Mouse (Mus musculus): ENCODE results near the gene Nek2.

The Nek2 gene

DNA sequence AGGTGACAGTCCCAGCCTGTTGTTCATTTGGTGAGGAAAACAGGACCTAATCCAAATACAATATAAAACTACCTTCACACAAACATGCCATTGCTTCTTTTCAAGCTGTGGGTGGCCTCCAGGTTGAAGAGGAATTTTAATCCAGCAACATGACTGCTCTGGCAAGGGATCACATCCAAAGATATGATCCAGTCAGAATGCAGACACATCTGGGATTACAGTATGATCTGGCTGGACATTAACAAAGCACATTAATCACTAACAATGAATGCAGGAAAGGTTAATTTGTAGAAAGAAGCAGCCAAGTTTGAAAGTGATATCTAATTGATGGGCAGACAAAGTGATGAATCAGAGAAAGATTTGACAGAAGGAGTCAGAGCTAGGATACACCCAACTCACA, 36.9 kb downstream of the Nek2 start:
- DNase-seq (ENCODE audit: low spot score in 2 of 2): no peak

DNA sequence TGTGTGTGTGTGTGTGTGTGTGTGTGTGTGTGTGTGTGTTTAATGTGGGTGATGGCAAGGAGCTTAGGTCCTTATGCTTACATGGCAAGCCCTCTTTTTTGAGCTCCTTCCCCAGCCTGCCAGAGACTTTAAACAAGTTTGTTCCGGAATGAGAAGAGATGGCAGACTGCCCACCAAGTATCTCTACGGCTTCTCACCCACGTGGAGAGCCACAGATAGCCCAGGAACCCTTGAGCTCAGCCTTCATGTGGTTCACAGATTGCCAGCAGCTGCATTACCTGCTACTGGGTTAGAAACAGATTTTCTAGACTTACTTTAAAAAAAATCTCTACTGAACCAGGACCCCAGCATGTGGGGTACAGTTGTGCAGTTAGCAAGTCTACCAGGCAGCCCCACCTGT, 38.6 kb downstream of the Nek2 start:
- DNase-seq (ENCODE audit: low spot score in 2 of 2): no peak

- no peak for DNase-seq (ENCODE audit: low spot score in 2 of 2)
These were observed 40.0 kb downstream of the Nek2 start for GRCm38 (mm10) chr1:191861247-191861646.

DNA sequence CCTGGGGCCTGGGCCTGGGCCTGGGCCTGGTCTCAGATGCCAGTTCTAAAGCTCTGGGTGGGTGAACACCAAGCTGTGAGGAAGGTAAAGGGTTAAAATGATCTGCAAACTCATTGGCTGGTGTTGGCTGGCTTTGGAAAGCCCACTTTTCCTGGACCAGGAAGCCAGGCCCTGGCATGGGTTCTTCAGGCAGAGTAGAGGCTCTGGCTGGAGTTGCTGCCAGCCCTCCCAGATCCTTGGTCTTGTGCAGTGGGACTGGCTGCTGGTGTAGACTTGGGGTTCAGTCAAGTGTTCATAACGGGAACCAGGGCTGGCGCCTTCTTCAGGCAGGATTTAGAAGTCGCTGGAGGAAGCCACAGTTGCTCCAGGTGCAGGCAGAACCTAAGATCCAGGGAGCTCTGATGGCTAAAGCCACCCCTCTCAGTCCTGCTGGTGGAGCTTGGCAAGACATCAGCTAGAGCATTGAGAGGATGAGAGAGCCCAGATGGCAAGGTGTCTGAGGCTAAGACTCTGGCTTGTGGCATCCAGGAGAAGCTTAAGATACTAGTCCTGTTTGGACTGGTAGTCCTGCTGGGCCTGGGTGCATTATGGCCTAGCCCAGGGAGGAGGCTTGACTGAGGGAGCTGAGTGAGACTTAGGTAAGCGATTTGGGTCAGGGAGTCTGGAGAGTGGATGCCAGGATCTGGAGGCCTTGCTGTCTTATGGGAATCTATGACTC, 42.7 kb downstream of the Nek2 start:
- no peak for DNase-seq (ENCODE audit: low spot score in 2 of 2)

GRCm38 (mm10) chr1:191864551-191865027, 43.3 kb downstream of the Nek2 start:
- DNase-seq (ENCODE audit: low spot score in 2 of 2): no peak

DNA sequence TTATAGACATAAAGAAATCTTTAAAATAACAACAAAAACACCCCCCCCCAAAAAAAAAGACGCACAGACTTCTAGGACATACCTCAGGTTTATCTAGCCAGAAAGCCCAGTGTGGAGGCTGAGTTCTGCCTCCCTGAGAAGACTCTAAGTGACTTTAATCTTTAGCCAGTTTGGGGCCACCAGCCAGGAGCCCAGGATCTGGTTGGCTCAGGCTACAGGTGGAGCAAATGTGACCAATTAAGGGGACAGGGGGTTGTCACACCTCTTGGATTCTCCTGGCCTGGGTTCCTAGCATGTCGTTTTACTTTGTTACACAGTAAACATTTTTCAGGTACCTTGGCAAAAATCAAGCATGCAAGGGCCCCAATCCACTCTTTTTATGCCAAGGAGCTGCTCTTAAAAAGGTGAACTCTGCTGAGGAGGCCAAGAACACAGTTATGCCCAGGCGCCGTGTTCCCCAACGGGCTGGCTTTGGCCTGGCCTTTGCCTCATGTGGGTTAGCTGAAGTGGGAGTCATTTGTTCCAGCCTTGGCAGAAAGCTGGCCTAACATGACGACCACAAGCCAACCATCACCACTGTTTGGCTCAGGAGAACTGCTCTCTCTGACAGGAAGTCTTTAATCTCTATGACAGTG, 50.9 kb downstream of the Nek2 start:
- DNase-seq (ENCODE audit: low spot score in 2 of 2): no peak

DNA sequence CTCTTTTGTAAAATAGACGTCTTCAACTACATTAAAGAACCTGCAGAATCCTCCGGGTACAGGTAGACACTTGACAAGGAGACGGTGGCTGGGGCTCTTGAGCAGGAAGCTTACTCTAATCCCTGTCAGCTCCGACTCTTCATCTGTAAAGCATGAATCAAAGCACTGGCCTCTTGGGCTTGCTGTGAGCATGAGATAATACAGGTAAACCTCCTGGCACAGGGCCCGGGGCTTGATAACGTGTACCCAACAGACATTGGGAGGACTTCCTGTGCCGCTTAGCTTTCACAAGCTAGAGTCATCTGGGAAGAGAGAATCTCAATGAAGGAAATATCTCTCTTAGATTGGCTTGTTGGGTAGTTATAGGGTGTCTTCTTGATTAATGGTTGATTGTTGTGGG, 53.8 kb downstream of the Nek2 start:
- no peak for DNase-seq (ENCODE audit: low spot score in 2 of 2)

- no peak for DNase-seq (ENCODE audit: low spot score in 2 of 2)
These were observed 54.5 kb downstream of the Nek2 start for GRCm38 (mm10) chr1:191875683-191876305.

GRCm38 (mm10) chr1:191877681-191878080, 56.4 kb downstream of the Nek2 start:
- DNase-seq (ENCODE audit: low spot score in 2 of 2): no peak

DNA sequence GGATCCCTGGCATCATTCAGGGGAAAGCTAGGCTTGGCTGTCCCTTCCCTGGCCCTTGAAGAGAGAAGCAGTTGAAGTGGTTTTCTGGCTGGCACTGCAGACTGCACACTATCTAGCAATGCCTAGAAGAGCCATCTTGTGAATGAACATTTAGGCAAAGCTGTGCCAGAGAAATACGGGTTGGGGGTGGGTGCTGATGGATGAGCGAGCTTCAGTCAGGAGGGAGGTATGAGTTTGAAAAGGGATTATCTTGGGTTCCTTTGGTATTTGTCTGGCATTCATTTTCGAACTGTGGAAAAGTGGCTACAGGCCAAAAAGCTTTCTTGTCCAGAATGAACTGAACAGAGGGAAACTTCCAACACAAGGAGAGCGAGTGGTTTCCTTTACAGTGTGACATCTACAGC, 57.3 kb downstream of the Nek2 start:
- no peak for DNase-seq (ENCODE audit: low spot score in 2 of 2)

DNA sequence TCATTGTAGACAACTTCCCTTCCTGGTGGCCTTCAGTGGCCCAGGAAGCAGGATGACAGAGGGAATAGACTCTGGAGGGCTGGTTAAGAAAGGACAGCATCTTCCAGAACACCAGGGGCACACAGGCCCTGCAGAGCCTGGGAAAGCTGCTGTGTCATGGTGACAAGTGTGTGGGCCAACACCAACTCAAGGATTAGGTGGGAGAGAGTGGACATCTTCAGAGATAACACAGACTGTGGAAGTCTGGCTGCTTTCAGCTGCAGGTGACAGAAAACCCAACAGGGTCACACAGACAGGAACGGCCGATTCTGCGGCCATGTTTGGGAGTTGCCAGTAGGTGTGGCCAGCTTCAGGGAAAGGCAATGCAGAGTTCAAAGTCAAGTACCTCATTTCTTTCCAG, 59.0 kb downstream of the Nek2 start:
- DNase-seq (ENCODE audit: low spot score in 2 of 2): no peak

GRCm38 (mm10) chr1:191880921-191881609, 59.8 kb downstream of the Nek2 start:
- DNase-seq (ENCODE audit: low spot score in 2 of 2): no peak

- no peak for DNase-seq (ENCODE audit: low spot score in 2 of 2)
These were observed 60.4 kb downstream of the Nek2 start for GRCm38 (mm10) chr1:191881663-191882062.

Data from urinary bladder, adult 18-20 months (tissue).